Mouse (Mus musculus) embryonic fibroblast, embryonic 13.5 days (primary cell): ENCODE measurements at regions not wholly inside any gene's neighbourhood (a gene's known extent, or its start where the extent isn't known, plus 50 kb on each side); places are given as distances from the start of the nearest gene placed in this dataset.

Experiments used
- CTCF ChIP-seq: IDR thresholded peaks from 2 replicates; pipeline ENCODE4 v1.5.1; 2011; ENCODE audit warnings: mild to moderate bottlenecking, control low read depth, low read length, moderate library complexity, borderline replicate concordance; ENCODE audit not compliant: insufficient read depth
- POLR2A ChIP-seq: IDR thresholded peaks from 2 replicates; pipeline ENCODE4 v1.6.1; 2011; ENCODE audit warnings: low read depth, mild to moderate bottlenecking, control low read depth, low read length, moderate library complexity

DNA sequence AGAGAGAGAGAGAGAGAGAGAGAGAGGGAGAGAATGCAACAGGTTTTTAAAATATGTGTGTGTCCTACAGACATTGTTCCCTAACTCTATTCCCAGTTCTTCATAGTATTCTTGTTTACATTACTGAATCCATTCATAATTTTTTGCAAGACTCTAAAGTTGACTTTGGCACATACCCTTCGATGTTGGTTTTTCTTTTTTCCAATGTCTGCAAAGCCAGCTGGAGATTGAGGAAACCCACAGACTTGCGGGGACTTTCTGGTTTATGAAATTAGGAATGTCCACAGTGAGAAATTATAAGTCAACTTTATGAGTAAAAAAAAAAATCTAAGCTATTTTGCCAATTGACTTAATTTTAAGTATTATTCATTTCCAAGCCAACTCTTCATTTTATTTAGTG lies 379.7 kb upstream of the Adamts5 start:
- TF ChIP-seq CTCF, result no peak
- TF ChIP-seq POLR2A, result no peak
